Mouse (Mus musculus) NIH3T3 (cell line): ENCODE measurements around the gene Gm20441.

Source experiments
- DNase-seq: peaks from one replicate; pipeline ENCODE4 v3.0.0-alpha.2; 2012; ENCODE audit warnings: low read depth

Gene Gm20441

GRCm38 (mm10) chr10:75779206-75780174, 1.3 kb downstream of the Gm20441 start:
- no peak for DNase-seq

GRCm38 (mm10) chr10:75777885-75778284, 2.9 kb downstream of the Gm20441 start:
- DNase-seq, result no peak

- no peak for DNase-seq
Observed at GRCm38 (mm10) chr10:75776562-75776961, 4.2 kb downstream of the Gm20441 start.

GRCm38 (mm10) chr10:75774587-75774986, 6.2 kb downstream of the Gm20441 start:
- DNase-seq, result no peak

GRCm38 (mm10) chr10:75774102-75774501, 6.7 kb downstream of the Gm20441 start:
- no peak for DNase-seq

GRCm38 (mm10) chr10:75772795-75773664, 7.7 kb downstream of the Gm20441 start, which contains the start of gene Ddt:
Gene Ddt (minus strand): TSS chr10:75773414.
- DNase-seq, result peak; percentile 92

- DNase-seq, result peak; percentile 46
Observed at GRCm38 (mm10) chr10:75767756-75768155, 13.0 kb downstream of the Gm20441 start.

- peak; percentile 21 for DNase-seq
Observed at GRCm38 (mm10) chr10:75766856-75767255, 13.9 kb downstream of the Gm20441 start.

GRCm38 (mm10) chr10:75764519-75765473, 16.0 kb downstream of the Gm20441 start:
- peak; percentile 92 for DNase-seq

- DNase-seq, result peak; percentile 99
Observed at GRCm38 (mm10) chr10:75763682-75764518, 16.9 kb downstream of the Gm20441 start, which contains the start of gene Cabin1. Gene Cabin1 (minus strand): TSS chr10:75764341.

- DNase-seq, result no peak
Observed at GRCm38 (mm10) chr10:75762413-75762812, 18.3 kb downstream of the Gm20441 start.

- peak; percentile 44 for DNase-seq
Observed at GRCm38 (mm10) chr10:75760311-75760710, 20.4 kb downstream of the Gm20441 start.

- peak; percentile 23 for DNase-seq
Observed at GRCm38 (mm10) chr10:75756719-75757118, 24.0 kb downstream of the Gm20441 start.

GRCm38 (mm10) chr10:75744017-75744416, 36.7 kb downstream of the Gm20441 start:
- DNase-seq, result peak; percentile 92

- no peak for DNase-seq
Observed at GRCm38 (mm10) chr10:75743369-75743768, 37.4 kb downstream of the Gm20441 start.

- DNase-seq, result no peak
Observed at GRCm38 (mm10) chr10:75740866-75741265, 39.9 kb downstream of the Gm20441 start.

GRCm38 (mm10) chr10:75725449-75725848, 55.3 kb downstream of the Gm20441 start:
- DNase-seq, result no peak
